Mouse (Mus musculus) liver, postnatal 0 days (tissue): ENCODE measurements at regions not wholly inside any gene's neighbourhood (a gene's known extent, or its start where the extent isn't known, plus 50 kb on each side); places are given as distances from the start of the nearest gene placed in this dataset.

Experiments used
- ATAC-seq: fragments of 200-750 bp; cut with Nextera tagmentation; 2 replicates; pipeline ENCODE4 v1.8.0; 2017; ENCODE audit warnings: mild to moderate bottlenecking, moderate library complexity
- DNase-seq: peaks from one replicate; pipeline ENCODE4 v3.0.0-alpha.2; 2016
- H3K27ac ChIP-seq: fragments of 300-500 bp; sonication (generic); 2 replicates; pipeline ENCODE4 v1.5.1; 2014; ENCODE audit warnings: antibody characterized with exemption, moderate library complexity, mild to moderate bottlenecking, low read depth
- H3K27me3 ChIP-seq: fragments of 300-500 bp; sonication (generic); 2 replicates; pipeline ENCODE4 v1.6.1; 2014; ENCODE audit warnings: low read length, control low read depth, mixed read lengths; ENCODE audit not compliant: insufficient read depth
- H3K36me3 ChIP-seq: fragments of 300-500 bp; sonication (generic); replicated peaks from 2 replicates; pipeline ENCODE4 v1.6.1; 2014; ENCODE audit warnings: mild to moderate bottlenecking, control low read depth, low read length, moderate library complexity, mixed read lengths; ENCODE audit not compliant: insufficient read depth
- H3K4me1 ChIP-seq: fragments of 300-500 bp; sonication (generic); 2 replicates; pipeline ENCODE4 v1.6.1; 2014; ENCODE audit warnings: antibody characterized with exemption, mild to moderate bottlenecking, control low read depth; ENCODE audit not compliant: insufficient read depth
- H3K4me2 ChIP-seq: fragments of 300-500 bp; sonication (generic); 2 replicates; pipeline ENCODE4 v1.6.1; 2014; ENCODE audit warnings: low read depth, mild to moderate bottlenecking, low read length, moderate library complexity, mixed read lengths
- H3K4me3 ChIP-seq: fragments of 300-500 bp; sonication (generic); 2 replicates; pipeline ENCODE4 v1.5.1; 2014; ENCODE audit warnings: low read depth, low read length
- H3K9ac ChIP-seq: fragments of 300-500 bp; sonication (generic); replicated peaks from 2 replicates; pipeline ENCODE4 v1.6.1; 2014; ENCODE audit warnings: mild to moderate bottlenecking, moderate library complexity
- H3K9me3 ChIP-seq: fragments of 300-500 bp; sonication (generic); 2 replicates; pipeline ENCODE4 v1.6.1; 2016; ENCODE audit warnings: mild to moderate bottlenecking, control low read depth, low read length, mixed read lengths
- CTCF ChIP-seq: sonication (generic); IDR thresholded peaks from 2 replicates; pipeline ENCODE4 v1.5.1; 2016; ENCODE audit warnings: antibody characterized with exemption, low read depth
- EP300 ChIP-seq: IDR thresholded peaks from 2 replicates; pipeline ENCODE4 v1.6.1; 2016; ENCODE audit warnings: antibody characterized with exemption, low read depth, mild to moderate bottlenecking
- WGBS: fragments of 180-500 bp; shearing (Covaris S2); extraction: QIAGEN DNeasy Blood & Tissue Kit; methylation state at CpG from one replicate; pipeline ENCODE4 v1.1.7; 2014; ENCODE audit not compliant: insufficient replicate concordance; 5-methylcytosine and 5-hydroxymethylcytosine counted together

DNA sequence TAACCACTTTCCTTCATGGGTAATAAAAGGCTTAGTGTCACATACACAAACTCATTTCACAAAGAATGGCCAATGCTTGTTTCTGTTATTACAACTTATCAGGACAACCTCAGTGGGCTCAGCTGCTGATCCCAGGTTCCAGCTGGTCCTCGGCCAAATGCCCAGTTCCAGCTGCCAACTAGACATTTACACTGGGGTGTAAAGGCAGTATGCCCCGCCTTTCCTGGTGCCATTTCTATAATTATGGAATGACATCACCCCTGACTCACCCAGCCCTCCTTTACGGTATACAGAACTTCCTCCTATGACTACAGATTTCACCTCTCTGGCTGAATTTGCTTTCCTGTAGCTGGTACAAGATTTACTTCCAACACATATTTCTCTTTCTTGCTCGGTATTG, 205.4 kb upstream of the Prok2 start:
- ATAC-seq, result no peak
- Histone ChIP-seq H3K9ac (no peak overlapping the region), H3K27me3 (no peaks in the 10 kb centered on the region), H3K27ac (no peak overlapping the region), H3K4me3 (no peak overlapping the region), H3K9me3 (no peaks in the 10 kb centered on the region), H3K4me2 (no peak overlapping the region), H3K36me3 (no peaks in the 10 kb centered on the region), H3K4me1 (no peaks in the 10 kb centered on the region)
- TF ChIP-seq CTCF (no peak), EP300 (no peak)
- 46% methylated on average over 4 of the region's 4 CpGs for WGBS
- DNase-seq, result no peak

DNA sequence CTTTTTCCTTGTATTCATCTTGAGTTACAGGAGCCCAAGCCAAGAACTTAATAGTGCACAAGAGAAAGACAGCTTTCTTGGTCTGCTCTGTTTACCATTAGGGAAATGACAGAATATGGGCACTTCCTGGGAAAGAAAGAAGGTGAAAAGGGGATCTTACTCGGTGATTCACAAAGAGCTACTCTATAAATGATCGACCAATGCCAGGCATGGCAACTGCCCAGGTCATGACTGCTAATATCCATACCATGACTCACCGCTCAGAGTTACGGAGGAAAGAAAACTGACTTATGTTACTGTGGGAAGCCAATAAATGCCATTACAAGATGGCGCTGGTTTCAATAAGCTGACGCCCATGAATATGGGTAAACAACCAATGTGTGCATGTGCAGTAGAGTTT, 204.1 kb upstream of the Prok2 start:
- Histone ChIP-seq H3K9ac (no peak overlapping the region), H3K4me1 (no peaks in the 10 kb centered on the region), H3K36me3 (no peaks in the 10 kb centered on the region), H3K27ac (no peak overlapping the region), H3K9me3 (no peaks in the 10 kb centered on the region), H3K4me3 (no peak overlapping the region), H3K4me2 (no peak overlapping the region), H3K27me3 (no peaks in the 10 kb centered on the region)
- TF ChIP-seq CTCF (no peak), EP300 (no peak)
- 79% methylated on average over 6 of the region's 6 CpGs for WGBS
- no peak for ATAC-seq
- DNase-seq, result no peak

DNA sequence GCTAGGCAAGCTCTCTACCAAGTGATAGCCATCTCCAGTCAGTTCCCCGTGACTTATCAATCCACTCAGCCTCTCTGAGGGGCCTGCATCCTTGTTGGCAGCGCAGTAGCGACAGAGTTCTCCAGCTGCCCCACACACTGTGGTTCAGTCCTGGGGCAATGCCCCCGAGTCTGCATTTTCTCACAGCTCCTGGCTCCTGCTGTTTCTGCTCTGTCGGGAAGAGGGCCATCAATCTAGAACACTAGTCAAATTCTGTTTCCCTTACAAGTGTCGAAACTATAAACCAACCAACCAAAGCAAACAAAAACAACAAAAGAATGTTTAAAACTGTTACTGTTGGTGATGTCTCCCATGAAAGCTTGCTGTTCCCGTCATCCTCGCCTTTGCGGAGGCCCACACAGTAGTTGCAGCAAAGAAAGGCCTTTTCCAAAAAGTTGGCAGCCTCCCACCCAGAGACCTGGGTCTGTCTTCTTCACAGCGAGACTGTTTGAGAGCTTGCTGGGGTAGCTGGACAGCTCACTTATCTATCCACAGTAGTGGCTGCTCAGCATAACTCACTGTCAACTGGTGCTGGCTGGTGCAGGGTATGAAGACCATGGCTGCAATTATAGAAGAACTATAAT, 201.9 kb upstream of the Prok2 start:
- H3K9me3 ChIP-seq, result no peaks in the 10 kb centered on the region
- DNase-seq, result no peak
- 62% methylated on average over 10 of the region's 10 CpGs for WGBS
- H3K4me3 ChIP-seq, result no peak overlapping the region
- H3K27ac ChIP-seq, result no peak overlapping the region
- no peak for ATAC-seq
- H3K9ac ChIP-seq, result no peak overlapping the region
- no peaks in the 10 kb centered on the region for H3K36me3 ChIP-seq
- no peaks in the 10 kb centered on the region for H3K4me1 ChIP-seq
- no peak for TF ChIP-seq EP300
- no peak for TF ChIP-seq CTCF
- H3K27me3 ChIP-seq, result no peaks in the 10 kb centered on the region
- H3K4me2 ChIP-seq, result no peak overlapping the region

DNA sequence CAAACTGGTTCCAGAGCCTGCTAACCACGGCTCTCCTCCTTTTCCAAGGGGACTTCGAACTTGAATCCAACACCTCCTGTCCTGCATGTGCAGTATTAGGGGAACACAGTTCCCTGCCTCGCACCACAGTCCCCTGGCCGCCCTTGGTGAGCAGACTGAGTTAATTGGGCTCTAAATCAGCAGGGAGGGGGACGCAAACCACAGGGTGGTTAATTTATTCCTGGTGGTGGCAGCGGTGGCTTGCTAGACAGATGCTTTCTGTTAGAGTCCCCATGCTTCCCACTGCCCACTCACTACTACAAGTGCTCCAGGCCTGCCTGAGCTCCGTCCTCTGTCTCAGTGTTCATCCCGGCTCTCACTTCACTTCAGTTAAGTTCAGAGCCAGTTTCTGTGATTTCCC, 198.0 kb upstream of the Prok2 start:
- ATAC-seq (no peak), DNase-seq (no peak)
- Histone ChIP-seq H3K9me3 (no peaks in the 10 kb centered on the region), H3K4me3 (no peak overlapping the region), H3K9ac (no peak overlapping the region), H3K27me3 (no peaks in the 10 kb centered on the region), H3K4me1 (no peaks in the 10 kb centered on the region), H3K4me2 (no peak overlapping the region), H3K36me3 (no peaks in the 10 kb centered on the region), H3K27ac (no peak overlapping the region)
- WGBS, result 65% methylated on average over 8 of the region's 8 CpGs
- no peak for TF ChIP-seq EP300

DNA sequence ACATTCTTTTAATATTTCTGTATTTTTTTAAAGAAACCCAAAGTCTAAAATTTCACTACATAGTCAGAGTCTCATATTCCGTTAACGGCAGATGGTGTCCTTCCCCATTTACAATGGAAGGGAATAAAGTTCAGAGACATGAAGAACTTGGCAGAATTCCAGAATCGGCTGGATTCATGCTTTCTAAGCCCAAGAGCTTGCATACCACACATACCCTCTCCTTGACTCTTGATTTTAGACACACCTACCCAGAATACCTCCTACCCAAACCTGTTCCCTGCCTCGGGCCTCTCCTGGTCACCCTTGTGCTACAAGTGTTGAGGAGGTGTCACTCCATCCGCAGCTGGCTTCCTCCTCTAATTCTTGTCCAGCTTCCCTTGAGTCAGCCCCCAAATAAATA, 195.8 kb upstream of the Prok2 start:
- Histone ChIP-seq H3K9me3 (no peaks in the 10 kb centered on the region), H3K9ac (no peak overlapping the region), H3K4me3 (no peak overlapping the region), H3K4me2 (no peak overlapping the region), H3K27ac (no peak overlapping the region), H3K4me1 (no peaks in the 10 kb centered on the region), H3K36me3 (no peaks in the 10 kb centered on the region), H3K27me3 (no peaks in the 10 kb centered on the region)
- no peak for ATAC-seq
- 67% methylated on average over 5 of the region's 5 CpGs for WGBS
- TF ChIP-seq CTCF (no peak), EP300 (no peak)
- no peak for DNase-seq

DNA sequence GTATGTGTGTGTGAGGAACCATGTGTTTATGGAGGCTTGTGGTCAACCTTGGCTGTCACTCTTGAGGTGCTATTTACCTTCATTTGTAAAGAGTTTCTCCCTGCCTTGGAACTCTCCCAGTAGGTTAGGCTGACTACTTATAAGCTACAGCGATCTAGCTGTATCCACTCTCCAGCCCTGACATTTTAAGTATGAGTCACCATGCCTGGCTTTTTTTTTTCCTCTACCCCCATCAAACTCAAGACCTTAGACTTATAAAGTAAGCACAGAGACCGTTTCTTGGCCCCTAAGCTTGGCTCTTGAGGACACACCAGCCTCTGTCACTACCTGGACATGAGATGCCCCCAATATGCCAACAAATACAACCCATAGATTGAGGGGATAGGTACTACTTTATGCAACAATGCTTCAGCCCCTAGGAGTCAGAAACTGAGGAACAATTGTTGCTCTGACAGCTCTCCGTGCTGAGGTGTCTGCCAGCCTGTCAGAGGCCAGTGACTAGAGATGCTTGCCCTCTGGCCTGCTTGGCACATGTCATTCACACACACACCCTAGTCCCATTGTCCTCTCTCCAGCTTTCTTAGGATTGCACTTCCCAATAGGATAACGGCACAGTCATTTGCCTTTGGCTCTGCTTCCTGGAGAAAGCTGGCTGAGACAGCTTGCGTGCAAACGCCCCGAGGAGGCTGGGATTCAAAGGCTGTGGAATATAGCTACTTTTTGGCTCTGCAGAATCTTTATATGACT, 193.8 kb upstream of the Prok2 start:
- no peaks in the 10 kb centered on the region for H3K27me3 ChIP-seq
- no peak overlapping the region for H3K4me2 ChIP-seq
- whole genome bisulfite sequencing, result 77% methylated on average over 7 of the region's 7 CpGs
- TF ChIP-seq EP300 (no peak), CTCF (no peak)
- no peak for ATAC-seq
- no peaks in the 10 kb centered on the region for H3K4me1 ChIP-seq
- DNase-seq, result no peak
- H3K9me3 ChIP-seq, result no peaks in the 10 kb centered on the region
- H3K9ac ChIP-seq, result no peak overlapping the region
- H3K27ac ChIP-seq, result no peak overlapping the region
- H3K36me3 ChIP-seq, result no peaks in the 10 kb centered on the region
- H3K4me3 ChIP-seq, result no peak overlapping the region
